Mouse (Mus musculus): ENCODE results near the gene Rbms3. TPM values are rescaled to one million over a fixed set of nuclear protein-coding genes. Genes with fewer than 3 reads are reported as not detected.

The Rbms3 gene
- polyA plus RNA-seq, 1 experiment from 2014 or later, result 8.1 TPM

GRCm38 (mm10) chr9:117393626-117394525 lies 235.8 kb downstream of the Rbms3 start:
- no peaks in the 10 kb centered on the region for H3K9me3 ChIP-seq (replicated peaks)
- no peak overlapping the region for H3K4me2 ChIP-seq
- no peak overlapping the region for H3K4me3 ChIP-seq
- 70% methylated on average over 18 of the region's 18 CpGs for WGBS (ENCODE audit: insufficient replicate concordance)
- no peaks in the 10 kb centered on the region for H3K36me3 ChIP-seq
- H3K27ac ChIP-seq, result no peak overlapping the region
- H3K4me1 ChIP-seq, result no peaks in the 10 kb centered on the region
- H3K9ac ChIP-seq, result no peak overlapping the region
- H3K27me3 ChIP-seq (replicated peaks), result no peaks in the 10 kb centered on the region
- ATAC-seq, result no peak

GRCm38 (mm10) chr9:117388024-117388423 lies 241.7 kb downstream of the Rbms3 start:
- H3K4me2 ChIP-seq, result no peak overlapping the region
- no peak overlapping the region for H3K4me3 ChIP-seq
- no peak for ATAC-seq
- no peaks in the 10 kb centered on the region for H3K27me3 ChIP-seq (replicated peaks)
- no peak overlapping the region for H3K9ac ChIP-seq
- H3K9me3 ChIP-seq (replicated peaks), result no peaks in the 10 kb centered on the region
- H3K4me1 ChIP-seq, result peaks cover 3% of the 10 kb centered on the region; the same call in 1 of the 2 replicates
- 72% methylated on average over 9 of the region's 9 CpGs for WGBS (ENCODE audit: insufficient replicate concordance)
- no peak overlapping the region for H3K27ac ChIP-seq
- H3K36me3 ChIP-seq, result no peaks in the 10 kb centered on the region

DNA sequence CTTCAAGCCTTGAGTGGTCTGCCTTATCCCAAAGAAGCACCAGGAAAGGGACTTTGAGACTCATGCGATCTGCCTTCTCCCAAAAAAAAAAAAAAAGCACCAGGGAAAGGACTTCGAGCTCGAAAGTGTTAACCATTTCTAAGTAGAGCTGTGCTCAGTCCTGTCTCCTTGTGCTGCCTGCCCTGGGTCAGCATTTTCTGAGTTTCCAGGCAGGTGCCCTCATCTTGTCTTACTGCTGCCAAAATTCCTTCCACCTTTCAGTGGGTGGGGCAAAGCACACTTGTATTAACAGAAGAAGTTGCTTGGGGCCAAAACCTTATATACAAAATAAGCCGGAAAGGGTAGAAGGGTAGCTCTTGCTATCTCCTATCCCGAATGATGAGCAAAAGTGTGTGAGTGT lies 248.8 kb downstream of the Rbms3 start:
- Histone ChIP-seq H3K9me3 (replicated peaks) (no peaks in the 10 kb centered on the region), H3K4me1 (peaks cover 3% of the 10 kb centered on the region; the same call in 1 of the 2 replicates), H3K27ac (no peak overlapping the region), H3K27me3 (replicated peaks) (no peaks in the 10 kb centered on the region), H3K4me3 (no peak overlapping the region), H3K4me2 (no peak overlapping the region), H3K9ac (no peak overlapping the region), H3K36me3 (no peaks in the 10 kb centered on the region)
- no peak for ATAC-seq
- 67% methylated on average over 5 of the region's 5 CpGs for WGBS (ENCODE audit: insufficient replicate concordance)

DNA sequence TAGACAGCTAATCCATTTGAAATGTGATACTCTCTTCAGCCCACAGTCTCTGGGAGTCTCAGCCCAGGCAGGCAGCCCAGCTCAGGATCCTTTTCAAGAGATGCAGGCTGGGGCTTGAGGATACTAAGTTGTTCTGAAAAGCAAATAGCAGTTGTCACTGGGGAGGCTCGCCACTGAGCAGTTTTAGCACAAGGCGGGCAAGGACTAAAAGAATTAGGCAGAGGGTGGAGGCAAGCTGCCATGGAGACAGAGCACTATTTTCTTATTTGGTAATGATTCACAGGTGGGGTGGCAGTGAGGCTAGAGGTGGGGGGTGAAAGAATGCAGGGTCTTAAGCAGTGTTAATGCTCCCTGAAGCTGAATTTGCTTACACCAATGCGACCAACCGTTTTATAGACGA lies 249.6 kb downstream of the Rbms3 start:
- Histone ChIP-seq H3K9ac (no peak overlapping the region), H3K36me3 (no peaks in the 10 kb centered on the region), H3K27ac (no peak overlapping the region), H3K27me3 (replicated peaks) (no peaks in the 10 kb centered on the region), H3K4me3 (no peak overlapping the region), H3K9me3 (replicated peaks) (no peaks in the 10 kb centered on the region), H3K4me2 (no peak overlapping the region), H3K4me1 (peaks cover 3% of the 10 kb centered on the region; the same call in 1 of the 2 replicates)
- WGBS (ENCODE audit: insufficient replicate concordance), result 48% methylated on average over 5 of the region's 5 CpGs
- ATAC-seq, result no peak

- Histone ChIP-seq H3K4me3 (no peak overlapping the region), H3K27me3 (replicated peaks) (no peaks in the 10 kb centered on the region), H3K36me3 (no peaks in the 10 kb centered on the region), H3K4me1 (peaks cover 3% of the 10 kb centered on the region; the same call in 1 of the 2 replicates), H3K9ac (no peak overlapping the region), H3K9me3 (replicated peaks) (no peaks in the 10 kb centered on the region), H3K27ac (no peak overlapping the region), H3K4me2 (no peak overlapping the region)
- no peak for ATAC-seq
- WGBS (ENCODE audit: insufficient replicate concordance), result 75% methylated on average over 16 of the region's 16 CpGs
These were observed 250.2 kb downstream of the Rbms3 start for GRCm38 (mm10) chr9:117379448-117379983.

GRCm38 (mm10) chr9:117378131-117378890 lies 251.4 kb downstream of the Rbms3 start:
- no peaks in the 10 kb centered on the region for H3K9me3 ChIP-seq (replicated peaks)
- no peak for ATAC-seq
- no peaks in the 10 kb centered on the region for H3K36me3 ChIP-seq
- no peak overlapping the region for H3K4me3 ChIP-seq
- 57% methylated on average over 9 of the region's 9 CpGs for WGBS (ENCODE audit: insufficient replicate concordance)
- no peaks in the 10 kb centered on the region for H3K27me3 ChIP-seq (replicated peaks)
- no peak overlapping the region for H3K4me2 ChIP-seq
- H3K27ac ChIP-seq, result no peak overlapping the region
- no peaks in the 10 kb centered on the region for H3K4me1 ChIP-seq
- H3K9ac ChIP-seq, result no peak overlapping the region

- no peak overlapping the region for H3K4me2 ChIP-seq
- 69% methylated on average over 3 of the region's 3 CpGs for WGBS (ENCODE audit: insufficient replicate concordance)
- no peaks in the 10 kb centered on the region for H3K27me3 ChIP-seq (replicated peaks)
- no peak overlapping the region for H3K9ac ChIP-seq
- no peak overlapping the region for H3K27ac ChIP-seq
- H3K9me3 ChIP-seq (replicated peaks), result no peaks in the 10 kb centered on the region
- no peaks in the 10 kb centered on the region for H3K36me3 ChIP-seq
- no peak overlapping the region for H3K4me3 ChIP-seq
- ATAC-seq, result no peak
- no peaks in the 10 kb centered on the region for H3K4me1 ChIP-seq
These were observed 253.9 kb downstream of the Rbms3 start for GRCm38 (mm10) chr9:117375776-117376175.

DNA sequence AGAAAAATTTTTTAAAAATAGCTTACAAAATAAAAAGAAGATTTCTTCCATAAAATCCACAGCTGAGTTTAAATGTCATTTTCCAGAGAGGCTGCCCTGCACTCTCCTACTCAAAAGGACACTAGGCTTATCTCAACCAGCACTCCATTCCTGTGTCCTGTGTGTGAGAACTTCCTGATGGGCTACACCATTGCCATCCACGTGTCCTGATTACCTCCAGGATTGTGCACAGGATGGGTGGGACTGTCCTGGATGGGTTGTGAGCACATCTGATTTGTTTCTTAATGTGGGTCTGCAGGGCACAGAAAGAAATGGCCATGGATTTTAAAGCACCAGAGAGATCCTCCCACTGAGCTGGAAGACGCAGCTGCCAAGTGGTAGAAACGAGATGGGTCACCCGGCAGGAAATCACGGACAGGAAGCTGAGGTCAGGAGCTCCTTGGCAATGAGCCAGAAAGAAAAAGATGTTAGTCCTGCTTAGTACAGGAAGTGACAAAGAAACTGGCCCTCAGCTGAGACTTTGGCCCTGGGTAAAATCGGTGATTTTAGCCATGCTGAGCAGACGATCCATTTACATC lies 256.5 kb downstream of the Rbms3 start:
- H3K9ac ChIP-seq, result no peak overlapping the region
- 11% methylated on average over 7 of the region's 7 CpGs for WGBS (ENCODE audit: insufficient replicate concordance)
- no peak overlapping the region for H3K4me2 ChIP-seq
- no peak for ATAC-seq
- no peaks in the 10 kb centered on the region for H3K27me3 ChIP-seq (replicated peaks)
- no peaks in the 10 kb centered on the region for H3K4me1 ChIP-seq
- no peak overlapping the region for H3K27ac ChIP-seq
- no peaks in the 10 kb centered on the region for H3K36me3 ChIP-seq
- H3K4me3 ChIP-seq, result no peak overlapping the region
- no peaks in the 10 kb centered on the region for H3K9me3 ChIP-seq (replicated peaks)

- Histone ChIP-seq H3K9me3 (replicated peaks) (no peaks in the 10 kb centered on the region), H3K27ac (no peak overlapping the region), H3K36me3 (no peaks in the 10 kb centered on the region), H3K4me1 (no peaks in the 10 kb centered on the region), H3K27me3 (replicated peaks) (no peaks in the 10 kb centered on the region), H3K4me2 (no peak overlapping the region), H3K9ac (no peak overlapping the region), H3K4me3 (no peak overlapping the region)
- ATAC-seq, result no peak
- 73% methylated on average over 5 of the region's 5 CpGs for WGBS (ENCODE audit: insufficient replicate concordance)
These were observed 257.7 kb downstream of the Rbms3 start for GRCm38 (mm10) chr9:117371980-117372379.

- H3K4me3 ChIP-seq, result no peak overlapping the region
These were observed 259.6 kb downstream of the Rbms3 start for GRCm38 (mm10) chr9:117370086-117370485.

DNA sequence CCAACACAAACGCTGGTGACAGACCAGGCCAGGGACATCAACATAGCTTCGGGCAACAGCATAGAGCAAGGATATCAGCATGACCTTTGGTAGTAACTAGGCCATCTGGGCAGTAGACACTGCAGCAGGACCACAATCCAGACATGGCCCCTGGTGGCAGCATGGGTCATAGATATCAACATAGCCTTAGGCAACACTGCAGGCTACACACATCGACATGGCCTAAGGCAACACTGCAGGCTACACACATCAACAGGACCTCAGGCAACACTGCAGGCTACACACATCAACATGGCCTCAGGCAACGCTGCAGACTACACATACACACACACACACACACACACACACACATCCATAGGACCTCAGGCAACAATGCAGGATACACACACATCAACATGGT lies 261.7 kb downstream of the Rbms3 start:
- no peaks in the 10 kb centered on the region for H3K9me3 ChIP-seq (replicated peaks)
- no peak overlapping the region for H3K4me2 ChIP-seq
- no peaks in the 10 kb centered on the region for H3K4me1 ChIP-seq
- no peaks in the 10 kb centered on the region for H3K27me3 ChIP-seq (replicated peaks)
- no peak overlapping the region for H3K9ac ChIP-seq
- H3K27ac ChIP-seq, result no peak overlapping the region
- H3K36me3 ChIP-seq, result no peaks in the 10 kb centered on the region
- 71% methylated on average over 4 of the region's 4 CpGs for WGBS (ENCODE audit: insufficient replicate concordance)
- H3K4me3 ChIP-seq, result no peak overlapping the region
- no peak for ATAC-seq

More at GRCm38 (mm10) chr9:117370086-117370485, 259.6 kb downstream of the Rbms3 start:
- 75% methylated on average over 6 of the region's 6 CpGs for WGBS (ENCODE audit: insufficient replicate concordance)
- ATAC-seq, result no peak
- no peaks in the 10 kb centered on the region for H3K9me3 ChIP-seq (replicated peaks)
- no peak overlapping the region for H3K4me2 ChIP-seq
- no peak overlapping the region for H3K27ac ChIP-seq
- no peaks in the 10 kb centered on the region for H3K4me1 ChIP-seq
- H3K36me3 ChIP-seq, result no peaks in the 10 kb centered on the region
- H3K27me3 ChIP-seq (replicated peaks), result no peaks in the 10 kb centered on the region
- no peak overlapping the region for H3K9ac ChIP-seq

GRCm38 (mm10) chr9:117364610-117365009 lies 265.1 kb downstream of the Rbms3 start:
- H3K4me1 ChIP-seq, result no peaks in the 10 kb centered on the region

More at GRCm38 (mm10) chr9:117364610-117365009, 265.1 kb downstream of the Rbms3 start:
- no peak overlapping the region for H3K27ac ChIP-seq
- H3K9me3 ChIP-seq (replicated peaks), result no peaks in the 10 kb centered on the region
- no peak overlapping the region for H3K9ac ChIP-seq
- H3K27me3 ChIP-seq (replicated peaks), result no peaks in the 10 kb centered on the region
- no peak overlapping the region for H3K4me3 ChIP-seq
- no peak for ATAC-seq
- 58% methylated on average over 3 of the region's 3 CpGs for WGBS (ENCODE audit: insufficient replicate concordance)
- H3K4me2 ChIP-seq, result no peak overlapping the region
- no peaks in the 10 kb centered on the region for H3K36me3 ChIP-seq

Measured in liver, embryonic 12.5 days (tissue).